Mouse (Mus musculus): ENCODE measurements around the gene Rassf4.

Rassf4 gene

DNA sequence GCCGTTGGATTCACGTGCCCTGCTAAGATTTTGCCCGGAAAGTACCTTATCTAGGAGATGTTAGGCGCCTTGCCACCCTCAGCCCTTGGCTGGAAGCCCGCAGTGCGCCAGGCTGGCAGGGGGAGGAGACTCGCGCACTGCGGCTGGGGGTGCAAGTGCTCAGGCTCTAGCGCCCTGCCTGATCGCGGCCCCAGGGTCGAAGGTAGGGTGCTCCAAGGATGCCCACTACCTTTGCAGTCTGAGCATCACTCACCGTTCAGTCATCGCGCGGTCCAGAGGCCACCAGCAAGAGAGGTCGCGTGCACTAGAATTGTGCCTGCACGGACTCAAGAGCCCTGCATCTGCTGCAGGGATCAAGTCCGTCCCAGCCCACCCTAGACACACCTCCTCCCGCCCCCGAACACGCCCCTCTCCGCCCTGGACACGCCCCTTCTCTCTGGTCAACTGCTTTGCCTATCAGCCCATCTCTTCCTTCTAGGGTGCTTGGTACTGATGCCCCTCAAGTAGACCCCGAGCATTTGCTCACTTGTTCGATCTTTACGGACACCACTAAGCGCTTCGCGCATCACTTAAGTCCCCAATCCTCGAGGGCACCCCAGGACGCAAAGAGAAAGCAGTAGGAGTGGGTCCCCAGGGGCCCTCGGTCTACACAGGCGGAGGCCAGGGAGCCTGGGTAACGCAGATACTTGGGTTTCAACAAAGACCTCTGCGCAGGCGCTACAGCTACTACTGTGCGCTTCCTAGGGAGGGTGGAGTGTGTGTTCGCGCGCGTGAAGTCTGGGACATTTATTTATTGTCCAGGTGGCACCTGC lies at the start of gene Rassf4:
Rassf4 (minus strand) TSS at position 482 of the 812 bp plus-strand sequence.
- DNase-seq (ENCODE audit: low spot score), result peak; percentile 74

DNA sequence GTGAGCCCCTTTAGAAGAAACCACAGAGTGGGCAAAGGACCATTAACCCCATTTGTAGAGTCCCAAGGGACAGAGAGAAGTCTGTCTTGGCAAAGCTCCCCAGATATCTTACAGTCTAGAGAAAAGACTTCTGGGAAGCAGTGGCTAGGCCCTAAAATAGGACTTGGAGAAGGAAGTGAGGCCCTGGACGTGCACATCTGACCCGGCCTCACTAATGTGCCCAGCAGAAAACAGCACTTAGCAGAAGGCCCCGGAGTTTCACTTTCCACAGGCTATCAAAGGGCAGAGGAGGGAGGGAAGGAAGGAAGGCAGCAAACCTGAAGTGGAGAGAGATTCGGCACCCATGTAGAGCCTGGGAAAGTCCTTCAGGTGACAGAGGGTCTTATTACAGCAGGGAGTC lies 45.2 kb upstream of the Rassf4 start:
- no peak for DNase-seq (ENCODE audit: low spot score)

DNA sequence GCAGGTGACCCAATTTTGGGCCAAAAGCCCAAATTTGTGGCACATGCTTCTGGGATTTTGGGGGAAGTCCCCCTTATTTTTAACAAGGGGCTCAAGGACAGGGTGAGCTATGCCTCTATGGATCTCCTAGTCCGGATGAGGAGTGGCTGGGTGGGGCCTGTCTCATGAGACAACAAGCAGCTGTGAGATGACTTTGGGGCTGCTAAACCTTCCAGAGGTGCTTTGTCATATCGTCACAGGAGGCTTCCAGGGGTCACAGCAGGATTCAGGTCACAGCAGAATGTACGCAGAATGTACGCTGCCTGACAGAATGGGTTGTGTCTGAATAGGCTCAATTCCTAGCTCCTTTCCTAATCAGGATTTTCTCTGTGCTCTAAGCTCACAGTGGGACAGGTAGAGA lies 44.6 kb upstream of the Rassf4 start:
- no peak for DNase-seq (ENCODE audit: low spot score)

DNA sequence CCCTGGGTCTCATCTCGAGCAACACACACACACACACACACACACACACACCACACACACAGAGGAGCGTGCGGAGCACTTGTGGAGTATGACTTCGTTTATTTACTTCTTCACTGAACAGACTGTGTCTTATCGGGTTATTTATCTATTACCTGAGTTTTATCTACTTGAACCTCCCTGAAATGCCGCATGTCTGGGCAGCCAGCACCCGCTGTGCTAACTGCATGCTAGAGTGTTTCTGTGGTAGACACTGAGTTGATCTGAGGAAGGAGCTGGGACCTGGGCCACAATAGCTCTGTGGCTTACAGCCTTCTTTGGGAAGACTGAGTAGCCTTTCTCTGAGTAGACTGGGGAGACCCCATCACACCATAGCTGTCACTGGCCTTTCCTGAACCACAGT lies 44.1 kb upstream of the Rassf4 start:
- DNase-seq (ENCODE audit: low spot score), result no peak

DNA sequence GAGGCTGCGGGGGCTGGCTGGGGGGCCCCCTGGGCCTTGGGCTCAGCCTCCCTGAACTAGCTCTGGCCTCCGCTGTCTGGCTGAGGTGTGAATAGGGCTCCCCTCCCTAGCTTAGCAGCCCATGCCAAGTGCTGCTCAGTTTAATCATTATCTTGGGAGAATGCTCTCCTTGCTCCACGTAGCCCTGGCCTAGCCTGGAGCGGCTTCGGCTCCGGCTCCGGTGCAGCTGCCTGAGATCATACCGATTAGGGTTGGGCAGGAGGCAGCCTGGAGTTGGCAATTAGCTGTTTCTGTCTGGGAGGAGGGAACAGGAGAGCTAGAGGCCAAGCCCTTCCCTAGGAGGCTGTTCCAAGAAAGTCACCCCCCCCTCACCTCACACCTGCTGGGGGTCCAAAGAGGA lies 42.9 kb upstream of the Rassf4 start, which contains the start of gene Tmem72:
Tmem72 (minus strand) TSS at position 248 of the 400 bp plus-strand sequence.
- no peak for DNase-seq (ENCODE audit: low spot score)

DNA sequence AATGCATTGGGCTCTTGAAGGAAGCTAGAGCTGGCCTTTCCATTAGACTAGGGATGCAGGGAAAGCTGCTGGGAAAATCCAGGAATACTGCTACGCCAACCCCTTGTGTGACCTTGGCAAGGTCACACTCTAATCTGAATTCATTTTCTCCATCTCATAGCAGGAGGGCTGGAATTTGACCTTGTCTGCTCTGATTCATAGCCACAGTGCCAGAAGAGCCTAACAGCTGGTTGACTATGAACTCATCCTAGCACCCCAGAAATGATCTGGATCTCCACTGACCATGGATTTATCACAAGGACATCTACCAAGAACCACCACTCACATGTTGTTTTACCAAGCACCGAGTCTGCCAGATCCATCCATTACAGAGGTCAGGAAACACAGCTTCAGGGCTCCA lies 41.4 kb upstream of the Rassf4 start:
- DNase-seq (ENCODE audit: low spot score), result no peak

DNA sequence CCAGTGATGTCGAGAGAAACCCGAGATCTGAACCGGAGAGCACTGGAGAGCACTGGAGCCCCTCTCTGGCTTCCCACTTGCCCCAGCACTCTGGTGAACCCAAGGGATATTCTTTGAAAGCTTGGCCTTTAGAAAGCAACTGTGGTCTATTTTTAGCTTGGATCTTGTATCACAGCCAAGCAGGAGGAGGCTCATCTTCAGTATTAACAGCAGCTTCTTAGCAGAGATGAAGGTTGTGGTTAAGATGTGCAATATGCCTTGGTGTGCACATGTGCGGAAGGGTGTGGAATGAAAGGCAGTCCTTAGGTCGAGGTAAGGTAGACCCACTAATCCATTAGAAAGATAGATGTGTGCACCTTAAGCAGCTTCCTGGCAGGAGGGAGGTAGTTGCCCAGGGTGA lies 40.8 kb upstream of the Rassf4 start:
- no peak for DNase-seq (ENCODE audit: low spot score)

DNA sequence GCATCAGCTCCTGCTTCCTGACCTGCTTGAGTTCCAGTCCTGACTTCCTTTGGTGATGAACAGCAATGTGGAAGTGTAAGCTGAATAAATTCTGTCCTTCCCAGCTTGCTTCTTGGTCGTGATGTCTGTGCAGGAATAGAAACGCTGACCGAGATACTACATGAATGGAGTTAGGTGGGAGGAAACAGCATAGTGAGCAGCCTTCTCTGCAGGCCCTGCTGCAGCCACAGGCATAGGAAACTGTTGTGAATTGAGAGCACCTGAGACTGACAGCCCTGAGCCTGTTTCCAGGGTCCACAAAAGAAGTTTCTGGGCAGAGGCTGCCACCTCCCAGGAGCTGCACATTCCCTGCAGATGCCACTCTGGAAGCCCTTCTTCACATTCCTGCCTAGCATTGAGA lies 40.2 kb upstream of the Rassf4 start:
- DNase-seq (ENCODE audit: low spot score), result no peak

DNA sequence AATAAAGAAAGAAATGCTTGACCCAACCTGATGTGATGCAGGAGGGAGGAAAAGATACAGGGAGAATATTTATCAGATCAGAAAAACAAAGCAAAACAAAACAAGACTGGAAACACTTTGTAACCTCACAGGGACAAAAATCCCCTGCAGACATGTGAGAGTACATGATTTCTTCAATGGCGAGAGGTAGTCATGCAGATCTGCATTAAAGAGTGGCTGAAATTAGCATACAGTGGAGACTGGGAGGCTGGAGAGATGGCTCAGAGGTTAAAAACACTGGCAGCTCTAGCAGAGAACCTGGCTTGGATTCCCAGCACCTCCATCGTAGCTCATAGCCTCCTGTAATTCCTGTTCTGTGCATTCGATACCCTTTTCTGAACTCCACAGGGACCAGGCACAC lies 38.8 kb upstream of the Rassf4 start:
- no peak for DNase-seq (ENCODE audit: low spot score)

DNA sequence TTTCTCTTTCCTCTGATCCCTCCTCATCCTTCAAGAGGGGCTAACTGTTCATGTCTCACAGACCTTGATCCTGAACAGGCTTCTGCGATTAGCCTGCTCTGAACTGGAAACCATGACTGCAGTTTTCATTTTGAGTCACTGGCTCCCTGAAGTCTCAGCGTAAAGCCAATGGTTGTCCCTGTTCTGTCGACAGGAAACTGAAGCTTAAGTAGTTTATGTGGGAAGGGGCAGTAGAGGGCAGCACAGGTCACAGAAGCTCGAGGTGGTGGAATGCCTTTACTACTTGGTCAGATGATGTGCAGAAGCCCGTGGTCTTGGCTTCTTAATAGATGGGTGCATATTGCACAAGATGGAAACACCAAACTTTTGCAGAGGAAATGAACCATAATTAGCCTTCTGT lies 38.3 kb upstream of the Rassf4 start:
- no peak for DNase-seq (ENCODE audit: low spot score)

DNA sequence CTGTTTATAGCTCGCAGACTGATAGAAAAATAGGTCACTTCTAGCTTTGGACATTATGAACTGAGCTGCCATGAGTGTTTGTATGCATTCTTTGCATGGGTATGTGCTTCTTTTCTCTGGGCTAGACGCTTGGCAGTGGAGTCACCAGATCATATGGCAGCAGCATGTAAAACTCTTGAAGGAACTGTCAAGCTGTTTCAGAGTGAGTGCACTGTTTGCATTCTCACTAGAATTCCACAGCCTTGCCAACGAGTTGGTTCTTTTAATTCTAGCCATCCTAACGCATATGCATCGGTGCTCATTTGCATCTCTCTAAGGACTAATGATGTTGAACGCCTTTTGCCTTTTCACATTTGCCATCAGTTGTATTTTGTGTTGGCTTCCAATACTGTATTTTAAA lies 30.6 kb upstream of the Rassf4 start:
- no peak for DNase-seq (ENCODE audit: low spot score)

DNA sequence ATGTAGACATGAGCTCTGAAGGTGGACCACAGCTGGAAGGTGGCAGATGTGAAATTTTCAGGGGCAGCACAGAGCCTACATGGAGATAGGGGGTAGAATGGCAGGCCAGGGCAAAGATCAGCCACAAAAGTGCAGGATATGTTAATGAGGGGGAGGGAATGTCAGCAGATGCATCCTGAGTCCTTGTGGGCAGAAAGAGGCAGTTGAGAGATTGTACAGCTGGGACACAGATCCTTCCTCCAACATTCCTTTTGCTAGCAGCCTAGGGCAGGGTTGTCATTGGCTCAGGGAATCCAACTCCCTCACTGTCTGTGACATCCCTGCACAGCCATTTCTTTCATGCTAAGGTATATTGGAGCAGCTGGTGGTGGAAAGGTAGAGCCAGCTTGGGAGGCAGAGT lies 27.1 kb upstream of the Rassf4 start:
- DNase-seq (ENCODE audit: low spot score), result no peak

DNA sequence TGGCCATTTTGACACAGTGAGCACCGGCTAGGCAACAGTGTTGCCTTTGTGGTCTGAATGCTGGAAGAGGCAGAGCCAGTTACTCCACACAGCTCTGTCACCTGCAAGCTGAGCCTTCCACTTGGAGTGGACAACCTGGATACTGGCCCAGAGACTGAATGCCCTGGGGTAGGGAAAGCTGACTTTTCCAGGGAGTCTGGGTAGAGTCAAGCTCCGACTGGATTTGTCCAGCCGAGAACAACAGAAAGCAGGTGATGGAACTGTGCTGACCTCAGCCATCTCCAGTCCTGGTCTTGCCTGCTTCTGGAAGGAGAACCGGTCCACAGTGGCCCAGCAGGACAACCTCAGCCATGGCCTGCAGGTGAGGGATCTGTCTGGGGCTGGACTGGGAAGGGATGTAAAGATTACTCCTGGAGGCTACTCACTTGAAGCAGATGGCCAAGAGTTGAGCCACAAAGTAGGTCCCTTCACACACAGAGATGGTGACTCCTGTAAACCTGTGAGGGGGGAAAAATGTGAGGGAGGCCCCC lies 24.2 kb upstream of the Rassf4 start:
- no peak for DNase-seq (ENCODE audit: low spot score)

DNA sequence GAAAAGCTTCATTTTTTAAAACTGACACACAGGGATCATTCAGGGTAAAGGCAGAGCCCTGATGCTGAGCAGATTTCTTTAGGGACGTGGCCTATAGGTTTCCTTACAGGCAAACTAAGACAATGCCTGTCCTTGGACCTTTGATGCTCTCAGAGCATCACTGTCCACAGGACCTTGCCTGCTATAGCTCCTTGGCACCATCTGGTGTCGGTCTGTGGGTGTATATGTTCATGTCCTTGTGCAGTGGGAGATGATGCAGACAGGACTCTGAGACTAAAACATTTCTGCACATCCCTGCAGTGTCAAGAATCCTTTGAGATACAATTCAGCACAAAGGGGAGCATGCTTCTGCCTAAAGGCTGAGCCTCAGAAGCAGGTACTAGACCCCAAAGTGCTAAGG lies 23.7 kb upstream of the Rassf4 start:
- DNase-seq (ENCODE audit: low spot score), result no peak

DNA sequence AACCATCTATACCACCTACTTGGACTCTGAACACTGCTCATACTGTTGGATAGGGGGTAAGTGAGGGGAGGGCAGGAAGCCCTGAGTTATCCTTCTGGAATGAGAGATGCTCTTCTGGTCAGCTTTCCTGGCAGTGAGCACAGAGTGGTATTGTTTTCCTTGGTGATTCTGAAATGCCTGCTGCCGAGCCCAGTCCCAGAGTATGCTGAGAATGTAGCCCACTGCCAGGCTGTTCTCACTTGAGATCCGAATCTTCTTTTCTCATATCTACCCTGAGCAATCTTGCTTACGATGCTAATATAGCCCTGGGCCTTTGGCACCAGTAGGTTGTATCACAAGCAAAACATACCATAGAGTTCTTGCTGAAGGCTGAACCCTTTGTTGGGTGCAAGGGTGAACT lies 20.6 kb upstream of the Rassf4 start:
- no peak for DNase-seq (ENCODE audit: low spot score)

DNA sequence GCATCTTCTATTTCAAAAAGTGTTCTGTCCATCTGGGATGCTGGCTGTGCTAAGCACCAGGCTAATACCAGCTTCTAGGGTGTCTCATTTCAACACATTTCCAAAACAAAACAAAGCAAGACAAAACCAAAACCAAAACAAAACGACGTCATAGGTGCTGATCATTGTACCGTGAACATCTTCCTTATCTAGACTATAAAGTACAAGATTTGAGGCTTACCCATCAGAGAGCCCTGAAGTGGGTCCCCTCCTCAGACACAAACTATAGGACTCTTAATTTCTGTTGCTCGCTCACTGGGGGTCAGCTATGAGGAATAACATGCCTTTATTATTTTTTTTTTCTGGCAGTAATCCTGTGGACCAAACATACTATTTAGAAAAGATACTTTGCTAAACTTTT lies 19.9 kb upstream of the Rassf4 start:
- DNase-seq (ENCODE audit: low spot score), result no peak

DNA sequence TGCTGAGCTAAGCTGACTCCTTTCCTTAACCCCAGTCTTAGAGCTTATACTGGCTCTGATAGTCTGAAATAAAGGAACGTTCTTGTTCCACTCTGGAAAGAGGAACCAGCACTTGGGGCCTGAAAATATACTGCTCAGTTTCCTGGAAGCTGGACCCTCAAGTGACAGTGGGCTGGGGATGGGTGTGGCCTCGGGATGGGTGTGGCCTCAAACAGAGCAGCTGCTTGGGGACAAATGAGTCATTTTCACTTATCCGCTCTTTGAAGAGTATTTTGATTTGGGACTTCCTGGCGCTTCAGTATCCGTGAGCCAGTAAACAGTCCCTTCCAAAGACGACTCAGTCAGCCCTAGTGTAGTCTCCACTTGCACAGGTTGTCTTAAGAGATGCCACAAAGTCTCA lies 8.6 kb upstream of the Rassf4 start:
- peak; percentile 49 for DNase-seq (ENCODE audit: low spot score)

DNA sequence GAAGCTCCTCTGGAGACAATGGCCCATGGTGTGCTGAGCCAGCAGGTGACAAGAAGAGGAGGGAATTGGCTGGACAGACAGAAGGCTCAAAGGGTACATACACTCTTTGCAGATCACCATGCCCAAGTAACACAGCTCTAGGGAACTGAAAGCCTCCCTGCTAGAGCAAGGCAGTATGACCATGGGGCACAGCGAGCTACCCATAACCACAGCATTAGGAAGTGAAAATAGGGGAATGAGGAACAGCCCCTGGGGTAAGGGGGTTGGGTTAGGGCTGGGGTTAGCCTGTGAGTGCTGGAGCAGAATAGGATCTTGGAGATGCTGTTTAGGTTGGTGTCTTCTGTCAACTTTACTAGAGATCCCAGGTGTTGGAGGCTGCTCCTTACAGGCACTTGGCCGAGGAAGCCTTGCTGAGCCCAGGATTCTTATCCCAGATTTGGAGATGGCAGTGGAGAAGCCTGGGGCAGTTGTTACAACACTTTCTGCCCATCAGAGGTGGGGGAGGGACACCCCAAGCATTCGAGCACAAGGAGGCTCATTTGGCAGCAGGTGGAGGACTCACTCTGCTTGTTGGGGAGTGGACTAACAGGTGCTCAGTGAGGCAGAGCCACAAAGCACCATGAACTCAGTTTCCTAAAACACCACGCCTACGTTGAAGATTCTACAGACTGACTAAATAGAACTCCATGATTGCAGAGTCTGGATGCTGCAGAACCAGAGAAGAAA lies 6.0 kb upstream of the Rassf4 start:
- peak; percentile 29 for DNase-seq (ENCODE audit: low spot score)

DNA sequence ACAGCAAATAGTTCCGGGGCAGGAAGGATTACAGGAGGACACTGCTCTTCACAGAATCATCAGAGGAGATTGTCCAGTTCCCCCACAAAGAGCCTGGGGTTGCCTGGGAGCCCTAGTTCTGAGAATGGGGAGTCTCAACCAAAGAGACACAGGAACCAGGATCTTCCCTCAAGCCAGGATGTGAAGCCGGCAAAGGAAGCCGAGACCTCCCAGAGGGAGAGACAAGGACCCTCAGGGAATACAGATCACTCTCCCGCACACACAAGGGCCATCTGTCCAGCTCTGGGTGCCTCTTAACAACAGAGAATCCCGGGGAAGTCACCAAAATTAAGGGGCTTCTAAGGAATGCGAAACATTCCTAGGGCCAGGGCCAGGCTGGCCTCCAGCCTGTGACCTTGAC lies 3.6 kb upstream of the Rassf4 start:
- no peak for DNase-seq (ENCODE audit: low spot score)

DNA sequence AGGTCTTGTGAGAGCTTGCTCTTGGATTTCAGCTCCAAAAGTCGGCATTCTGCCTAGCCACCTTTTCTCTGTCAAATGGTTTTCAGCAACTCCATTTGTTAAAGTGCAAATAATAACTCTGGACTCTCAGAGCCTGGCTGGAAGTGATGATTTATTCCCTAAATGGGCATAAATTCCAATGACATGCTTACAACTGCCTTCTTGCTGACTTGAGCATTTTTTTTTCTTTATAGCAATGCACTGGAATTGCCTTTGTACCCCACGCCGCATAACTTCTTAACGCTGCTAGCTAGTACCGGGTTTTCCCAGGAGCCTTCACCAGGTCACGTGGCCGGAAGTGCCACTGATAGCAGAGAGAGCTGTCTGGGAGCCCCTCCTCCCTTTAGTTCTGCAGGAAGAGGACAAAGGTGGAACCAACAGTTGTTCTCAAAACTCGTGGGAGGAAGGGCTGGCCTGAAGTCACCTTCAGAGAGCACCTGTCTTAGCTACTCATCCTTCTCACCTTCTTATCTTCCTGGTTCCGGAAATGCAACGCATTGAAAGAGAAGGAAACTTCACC lies 2.7 kb upstream of the Rassf4 start:
- DNase-seq (ENCODE audit: low spot score), result no peak

DNA sequence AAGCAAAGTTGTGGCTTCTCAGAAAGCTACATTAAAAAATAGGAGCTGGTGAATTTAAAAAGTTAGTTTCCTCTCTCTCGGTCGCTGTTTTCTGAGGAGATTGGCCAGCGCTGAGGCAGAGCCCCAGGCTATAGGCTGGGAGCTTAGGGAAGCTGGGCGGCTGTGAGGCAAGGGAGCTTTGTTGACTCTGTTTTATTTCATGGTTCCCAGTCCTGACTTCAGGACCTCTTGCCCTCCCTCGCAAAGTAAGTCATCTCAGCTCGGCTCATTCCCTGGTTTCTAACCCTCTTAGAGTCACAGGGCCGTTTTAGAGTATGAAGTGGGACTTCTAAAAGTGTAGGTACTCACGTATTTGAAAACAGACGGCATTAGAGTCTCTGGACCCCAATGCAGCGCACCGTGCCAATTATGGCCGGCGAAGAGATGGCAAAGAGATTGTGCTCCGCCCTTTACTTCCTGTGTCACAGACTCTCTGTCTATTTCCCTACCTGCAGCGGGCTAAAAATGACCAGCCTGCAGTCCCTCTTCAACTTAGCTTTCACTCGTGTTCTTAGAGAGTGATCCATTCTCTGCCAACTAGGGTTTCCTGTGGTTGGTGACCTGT lies 633 bp upstream of the Rassf4 start:
- DNase-seq (ENCODE audit: low spot score), result no peak

DNA sequence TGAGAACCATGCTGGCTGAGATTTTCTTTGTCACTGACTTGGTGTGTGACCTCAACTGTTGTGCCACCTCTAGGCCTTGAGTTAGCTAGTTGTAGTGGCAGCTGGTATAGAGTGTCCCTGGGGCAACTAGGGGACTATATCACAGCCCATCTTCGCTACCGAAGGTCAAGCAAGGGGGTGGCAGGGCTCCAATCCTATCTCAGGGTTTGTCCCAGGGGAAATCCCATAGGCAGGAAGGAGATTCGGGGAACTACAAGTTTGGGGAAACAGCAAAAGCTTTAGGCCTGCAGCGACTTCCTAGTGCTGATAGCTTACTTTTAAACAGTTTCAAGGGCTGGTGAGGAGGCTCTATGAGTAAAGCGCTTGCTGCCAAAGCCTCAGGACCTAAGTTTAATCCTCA lies 1.4 kb downstream of the Rassf4 start:
- no peak for DNase-seq (ENCODE audit: low spot score)

DNA sequence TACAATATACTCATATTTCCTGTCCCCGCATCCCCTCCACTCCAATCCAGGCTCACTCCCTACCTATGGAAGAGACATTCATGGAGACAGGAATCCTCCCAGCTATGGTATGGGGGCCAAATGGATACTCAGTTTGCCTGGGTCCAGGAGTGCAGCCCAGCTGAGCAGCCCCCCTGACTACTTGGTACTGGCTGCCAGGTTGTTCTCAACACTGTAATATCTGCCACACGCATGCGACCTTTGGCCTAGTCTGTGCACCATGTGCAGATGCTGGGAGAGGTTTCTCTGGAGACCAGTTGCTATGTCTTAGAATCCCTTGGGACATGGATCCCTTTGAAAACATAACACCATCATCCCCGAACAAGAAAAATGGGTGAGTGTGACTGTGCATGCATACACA lies 2.0 kb downstream of the Rassf4 start:
- no peak for DNase-seq (ENCODE audit: low spot score)

All from spleen, adult 12 weeks (tissue).